Mouse (Mus musculus) NIH3T3 (cell line): ENCODE measurements at regions not wholly inside any gene's neighbourhood (a gene's known extent, or its start where the extent isn't known, plus 50 kb on each side); places are given as distances from the start of the nearest gene placed in this dataset.

Source experiments
- DNase-seq: peaks from one replicate; pipeline ENCODE4 v3.0.0-alpha.2; 2012; ENCODE audit warnings: low read depth

DNA sequence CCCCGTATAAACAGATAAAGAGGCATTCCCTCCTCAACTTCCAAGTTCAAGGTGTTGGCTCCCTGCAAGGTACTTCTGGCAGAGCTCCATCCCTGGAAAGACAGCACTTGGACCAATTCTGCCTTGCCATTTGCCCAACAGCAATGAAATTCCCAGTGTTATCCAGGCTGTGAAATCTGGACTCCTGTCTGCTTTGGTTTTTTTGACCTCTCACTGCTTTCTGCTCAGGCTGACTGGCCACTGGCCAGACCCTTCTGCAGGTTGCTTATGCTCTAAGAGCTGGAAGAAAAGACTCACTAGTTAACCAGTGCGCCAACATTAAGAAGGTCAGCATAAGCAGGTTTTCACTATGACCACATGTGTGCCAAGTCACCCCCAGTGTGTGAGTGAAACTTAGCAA lies 448.4 kb downstream of the Sorl1 start:
- DNase-seq = no peak

GRCm38 (mm10) chr9:41672958-41673357 lies 451.1 kb downstream of the Sorl1 start:
- DNase-seq = no peak

GRCm38 (mm10) chr9:41668741-41669140 lies 455.4 kb downstream of the Sorl1 start:
- DNase-seq = no peak

- peak; percentile 52 for DNase-seq
These were observed 459.0 kb downstream of the Sorl1 start for GRCm38 (mm10) chr9:41665000-41665685.

- peak; percentile 73 for DNase-seq
These were observed 463.5 kb downstream of the Sorl1 start for GRCm38 (mm10) chr9:41660576-41660975.

GRCm38 (mm10) chr9:41660011-41660410 lies 464.1 kb downstream of the Sorl1 start:
- peak; percentile 79 for DNase-seq

DNA sequence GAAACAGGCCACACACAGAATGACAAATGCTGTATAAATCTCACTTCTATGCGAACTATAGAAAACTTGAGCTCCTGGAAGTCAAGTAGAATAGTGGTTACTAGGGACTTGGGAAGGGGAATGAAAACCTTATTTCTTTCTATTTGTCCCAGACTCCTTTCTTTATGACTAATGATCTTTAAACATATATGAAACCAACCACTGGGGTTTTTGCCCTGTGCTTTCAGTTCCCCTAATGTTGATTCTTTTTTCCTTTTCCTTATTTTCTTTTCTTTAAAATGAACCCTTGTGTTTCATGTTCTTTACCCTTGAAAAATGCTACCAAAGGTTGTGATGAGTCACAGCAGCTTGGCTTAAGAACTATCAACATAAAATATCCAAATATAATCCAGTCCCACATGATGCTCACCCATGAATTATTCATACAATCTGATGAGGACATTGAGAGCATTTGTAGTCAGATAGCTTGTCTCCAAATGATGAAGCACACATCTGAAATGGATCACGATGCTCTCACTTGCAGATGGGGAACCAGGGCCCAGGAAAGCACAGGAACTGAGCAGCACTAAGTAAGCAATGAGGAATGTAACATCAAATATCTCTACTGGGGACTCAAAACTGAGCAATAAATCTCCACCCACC lies 470.2 kb upstream of the Ubash3b start:
- DNase-seq = peak; percentile 66

DNA sequence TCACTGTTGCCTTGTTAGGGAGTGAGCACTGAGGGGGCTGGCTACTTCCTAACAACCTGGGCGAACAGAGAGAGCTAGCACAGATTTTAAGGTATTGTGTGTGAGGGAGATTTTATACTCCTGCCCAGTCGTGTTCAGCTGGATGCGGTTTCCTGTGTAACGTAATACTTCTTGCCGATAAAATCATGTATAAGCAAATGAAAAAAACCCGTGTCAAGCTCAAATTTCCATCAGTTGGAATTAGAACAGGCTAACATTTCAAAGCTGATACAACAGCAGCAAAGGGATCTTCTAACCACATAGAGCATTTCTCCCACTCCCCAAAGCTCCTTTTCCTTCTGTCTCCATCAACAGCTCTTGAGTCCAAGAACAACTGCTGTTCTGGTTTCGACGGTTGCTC lies 459.8 kb upstream of the Ubash3b start:
- no peak for DNase-seq

- DNase-seq = no peak
These were observed 452.5 kb upstream of the Ubash3b start for GRCm38 (mm10) chr9:41614002-41614401.

- no peak for DNase-seq
These were observed 451.5 kb upstream of the Ubash3b start for GRCm38 (mm10) chr9:41612802-41613550.

GRCm38 (mm10) chr9:41612452-41612795 lies 450.9 kb upstream of the Ubash3b start:
- DNase-seq = peak; percentile 62

DNA sequence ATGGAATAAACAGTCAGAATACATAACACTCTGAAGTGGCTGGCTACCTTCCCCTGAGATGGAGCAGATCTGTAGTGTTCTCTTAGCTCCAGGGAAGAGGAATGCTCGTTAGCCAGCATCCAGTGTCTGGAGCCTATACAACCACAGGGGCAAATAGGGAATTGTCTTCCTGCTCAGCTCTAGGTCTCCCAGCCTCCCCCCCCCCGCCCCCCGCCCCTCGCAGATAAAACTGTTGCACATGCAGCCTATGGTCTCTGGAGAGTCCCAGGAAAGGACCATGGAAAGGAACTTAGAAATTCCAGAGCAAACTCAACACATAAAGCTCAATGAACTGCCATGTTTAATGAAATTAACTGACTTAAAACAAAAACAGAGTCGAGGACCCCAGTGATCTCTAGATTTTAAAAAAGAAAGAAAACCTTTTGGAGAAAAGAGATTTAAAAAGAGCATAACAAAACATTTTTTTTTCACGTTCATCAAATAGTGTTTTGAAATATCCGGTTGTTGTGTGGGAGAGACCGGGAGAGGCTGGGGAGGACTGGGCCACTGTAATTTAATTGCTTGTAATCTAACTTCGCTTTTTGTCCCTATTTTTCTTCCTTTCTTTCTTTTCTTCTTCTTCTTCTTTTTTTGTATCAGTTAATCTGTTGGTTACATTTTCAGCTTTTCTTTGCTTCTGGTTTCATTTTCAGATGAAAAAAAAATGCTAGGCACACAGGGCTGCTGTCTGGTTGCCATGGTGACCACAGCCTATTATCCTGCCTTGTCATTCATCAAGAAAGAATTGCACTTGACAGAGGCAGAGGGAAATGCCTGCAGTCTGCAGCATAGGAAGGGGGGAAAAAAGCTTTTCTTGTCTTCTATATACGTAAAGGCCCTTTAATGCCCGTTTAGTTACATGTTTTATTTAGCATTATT lies 450.3 kb upstream of the Ubash3b start:
- DNase-seq = peak; percentile 93

GRCm38 (mm10) chr9:41610347-41610746 lies 448.9 kb upstream of the Ubash3b start:
- DNase-seq = no peak

DNA sequence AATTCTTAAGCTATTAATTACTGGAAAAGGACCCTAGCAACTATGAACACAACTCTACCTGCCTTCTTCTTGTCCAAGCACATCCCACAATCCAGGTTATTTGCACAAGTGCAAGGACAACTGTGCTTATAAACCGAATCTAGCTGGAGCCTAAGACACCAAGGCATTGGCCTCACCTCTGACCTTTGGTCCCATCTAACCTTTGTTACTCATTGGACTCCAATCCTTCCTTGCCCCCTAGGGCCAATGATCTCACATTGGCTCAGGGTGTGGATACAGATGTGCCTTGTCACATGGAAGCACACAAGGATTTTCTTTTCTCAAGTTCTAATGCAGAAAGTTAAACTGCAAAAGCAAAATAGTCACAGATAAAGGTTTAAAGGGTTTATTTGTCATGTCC lies 444.6 kb upstream of the Ubash3b start:
- no peak for DNase-seq

DNA sequence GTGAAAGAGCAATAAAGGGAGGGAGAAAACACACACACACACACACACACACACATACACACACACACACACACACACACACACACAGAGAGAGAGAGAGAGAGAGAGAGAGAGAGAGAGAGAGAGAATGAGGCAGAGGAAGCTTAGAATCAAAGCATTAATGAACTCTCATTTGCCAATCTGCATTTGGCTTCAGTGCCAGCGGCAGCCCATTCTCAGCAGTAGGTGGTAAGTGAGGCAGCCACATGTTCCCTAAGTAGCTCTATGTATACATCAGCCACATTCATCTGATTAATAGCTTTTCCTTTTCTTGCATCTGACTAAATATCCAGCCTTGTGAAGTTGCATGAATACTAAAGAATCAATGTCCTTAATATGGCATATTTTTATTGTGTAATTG lies 443.4 kb upstream of the Ubash3b start:
- DNase-seq = no peak

DNA sequence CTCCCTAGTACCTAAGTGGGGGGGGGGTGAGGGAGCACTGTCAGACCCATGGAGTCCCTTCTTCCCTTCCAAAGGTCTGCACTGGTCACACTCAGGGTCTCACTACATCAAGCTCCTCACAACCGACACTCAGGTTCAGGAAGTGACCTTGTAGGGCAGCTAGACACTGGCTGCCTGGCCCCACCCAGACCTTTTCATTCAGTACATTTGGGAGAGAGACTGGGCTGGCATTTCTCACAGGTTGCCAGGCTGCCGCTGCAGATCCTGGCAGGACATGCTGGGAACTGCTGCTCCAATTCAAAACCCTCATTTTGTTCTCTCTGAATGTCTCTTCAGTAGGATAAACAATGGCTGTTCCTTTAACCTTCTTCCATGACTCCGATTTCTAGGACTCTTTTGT lies 439.3 kb upstream of the Ubash3b start:
- DNase-seq = no peak

- DNase-seq = peak; percentile 32
These were observed 438.4 kb upstream of the Ubash3b start for GRCm38 (mm10) chr9:41599874-41600273.

DNA sequence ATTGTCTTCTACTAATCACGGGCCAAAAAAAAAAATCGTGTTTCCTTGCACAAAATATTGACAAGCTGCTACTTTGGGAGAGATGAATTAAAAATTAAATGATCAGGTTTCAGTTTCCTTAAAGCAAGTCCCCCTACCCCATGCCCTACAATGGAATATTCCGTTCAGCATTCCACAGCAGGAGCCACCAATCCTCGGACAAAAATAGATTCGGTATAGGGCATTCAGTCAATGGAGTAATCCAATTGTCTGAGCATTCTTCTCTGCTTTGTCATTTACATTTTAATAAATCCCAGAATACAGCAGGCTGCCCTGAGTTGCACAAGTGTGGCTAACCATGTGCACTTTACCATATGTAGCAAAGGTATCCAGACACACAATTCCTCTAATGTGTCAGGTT lies 434.3 kb upstream of the Ubash3b start:
- DNase-seq = peak; percentile 74

DNA sequence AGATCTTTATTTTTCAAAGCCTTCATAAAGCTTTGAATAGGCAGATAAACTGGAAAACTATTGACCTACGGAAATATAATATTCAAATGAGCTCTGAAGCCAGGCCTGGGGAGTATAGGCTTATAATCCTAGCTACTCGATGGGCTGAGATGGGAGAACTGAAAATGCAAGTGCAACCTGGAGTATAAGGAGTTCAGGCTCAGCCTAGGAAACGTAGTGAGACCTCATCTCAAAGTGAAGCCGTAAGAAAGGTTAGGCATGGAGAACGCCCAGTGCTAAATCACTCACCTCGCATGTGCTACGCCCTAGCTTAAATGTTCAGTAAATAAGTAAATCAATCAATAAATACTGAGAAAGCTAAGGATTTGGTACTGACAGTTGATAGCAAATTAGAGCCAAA lies 432.5 kb upstream of the Ubash3b start:
- DNase-seq = peak; percentile 56

- peak; percentile 57 for DNase-seq
These were observed 431.6 kb upstream of the Ubash3b start for GRCm38 (mm10) chr9:41592900-41593690.

DNA sequence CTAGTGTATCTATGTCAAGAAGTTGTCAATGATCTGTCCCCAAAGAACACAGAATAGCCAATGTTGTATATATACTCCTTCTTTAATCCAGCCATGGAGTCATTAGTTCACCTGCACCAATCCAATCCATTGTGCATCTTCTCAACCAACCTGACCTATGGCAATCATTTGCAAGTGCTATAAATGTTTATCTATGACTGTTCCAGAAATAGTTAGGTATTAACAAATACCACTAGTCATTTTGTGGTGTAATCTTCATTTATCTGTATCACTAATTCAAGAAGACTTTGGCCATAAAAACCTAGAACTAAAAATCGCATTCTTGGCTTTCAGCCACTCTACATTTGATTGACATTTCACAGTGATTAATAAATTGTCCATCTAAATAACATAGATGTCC lies 430.6 kb upstream of the Ubash3b start:
- peak; percentile 36 for DNase-seq
